Mouse (Mus musculus) spleen, adult 2 months (tissue): Measurements from ENCODE around the gene Kank1.

Experiments
- CTCF ChIP-seq: fragments of 200-500 bp; IDR thresholded peaks from 2 replicates; pipeline ENCODE4 v1.5.1; 2011; ENCODE audit warnings: mild to moderate bottlenecking, inconsistent platforms; ENCODE audit not compliant: insufficient read depth, insufficient read length, insufficient replicate concordance; ENCODE audit errors: extremely low read depth
- POLR2A ChIP-seq: fragments of 200-500 bp; IDR thresholded peaks from 2 replicates; pipeline ENCODE4 v1.6.1; 2011; ENCODE audit warnings: low read depth, low read length, inconsistent platforms

- TF ChIP-seq POLR2A, result no peak
- no peak for TF ChIP-seq CTCF
Measured at GRCm38 (mm10) chr19:25251610-25252140, 14.9 kb downstream of the Kank1 start.
